Mouse (Mus musculus): ENCODE data around the gene Utp4. TPM values are rescaled to one million over a fixed set of nuclear protein-coding genes. Genes with fewer than 3 reads are reported as not detected.
A peak's percentile ranks its signal among the peaks of the same experiment; 100 is the strongest.

Utp4 gene
- total RNA-seq, 2 experiments from 2014 or later: 30.0 to 30.2 TPM

DNA sequence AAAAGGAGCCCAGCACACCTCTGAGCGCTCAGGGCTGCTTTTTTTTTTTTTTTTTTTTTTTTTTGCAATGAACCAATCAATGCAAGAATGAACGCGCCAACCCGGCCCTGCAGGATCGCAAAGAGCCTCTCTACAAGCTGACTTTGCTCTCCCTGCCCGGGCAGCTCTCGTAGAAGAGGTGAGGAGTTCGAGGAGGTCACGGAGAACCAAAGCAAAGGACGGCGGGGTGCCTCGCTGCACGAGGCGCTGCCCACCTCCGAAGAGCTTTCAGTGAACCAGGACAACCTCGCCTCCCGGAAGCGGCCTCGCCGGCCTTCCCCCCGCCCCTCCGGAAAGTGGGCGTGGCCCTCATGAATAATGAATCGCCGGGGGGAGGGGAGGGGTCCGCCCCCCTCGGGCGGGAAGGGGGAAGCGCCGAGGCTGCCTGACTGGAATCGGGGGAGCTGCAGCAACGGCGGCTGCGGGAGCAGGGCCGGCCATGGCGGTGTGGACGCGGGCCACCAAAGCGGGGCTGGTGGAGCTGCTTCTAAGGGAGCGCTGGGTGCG is 42.0 kb downstream of the Utp4 start, which contains the start of gene Sntb2:
Gene Sntb2, plus strand, starts transcription at position 427 of the 546 bp plus-strand sequence.
- intact Hi-C loops (cut with DNase I): loop anchor here (5.0 kb wide), 1 partner anchor 47 kb away; no protein-coding TSS in a partner anchor
- DNase-seq: peak; percentile 97

DNA sequence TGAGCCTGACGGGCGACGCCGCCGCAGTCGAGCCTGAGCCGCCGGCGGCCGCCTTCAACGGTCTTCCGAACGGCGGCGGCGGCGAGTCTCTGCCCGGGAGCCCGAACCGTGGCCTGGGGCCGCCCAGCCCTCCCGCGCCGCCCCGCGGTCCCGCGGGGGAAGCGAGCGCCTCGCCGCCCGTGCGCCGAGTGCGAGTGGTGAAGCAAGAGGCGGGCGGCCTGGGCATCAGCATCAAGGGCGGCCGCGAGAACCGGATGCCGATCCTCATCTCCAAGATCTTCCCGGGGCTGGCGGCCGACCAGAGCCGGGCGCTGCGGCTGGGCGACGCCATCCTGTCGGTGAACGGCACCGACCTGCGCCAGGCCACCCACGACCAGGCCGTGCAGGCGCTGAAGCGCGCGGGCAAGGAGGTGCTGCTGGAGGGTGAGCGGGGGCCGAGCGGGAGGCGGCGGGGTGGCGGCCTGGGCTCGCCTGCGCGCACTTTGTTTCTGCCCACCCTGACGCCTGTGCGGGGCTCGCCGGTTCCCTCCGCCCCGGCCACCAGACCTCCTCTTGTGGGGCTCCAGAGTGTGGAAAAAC is 42.6 kb downstream of the Utp4 start:
- DNase-seq: peak; percentile 47
- intact Hi-C loops (cut with DNase I): loop anchor here (5.0 kb wide), 1 partner anchor 46 kb away; no protein-coding TSS in a partner anchor

DNA sequence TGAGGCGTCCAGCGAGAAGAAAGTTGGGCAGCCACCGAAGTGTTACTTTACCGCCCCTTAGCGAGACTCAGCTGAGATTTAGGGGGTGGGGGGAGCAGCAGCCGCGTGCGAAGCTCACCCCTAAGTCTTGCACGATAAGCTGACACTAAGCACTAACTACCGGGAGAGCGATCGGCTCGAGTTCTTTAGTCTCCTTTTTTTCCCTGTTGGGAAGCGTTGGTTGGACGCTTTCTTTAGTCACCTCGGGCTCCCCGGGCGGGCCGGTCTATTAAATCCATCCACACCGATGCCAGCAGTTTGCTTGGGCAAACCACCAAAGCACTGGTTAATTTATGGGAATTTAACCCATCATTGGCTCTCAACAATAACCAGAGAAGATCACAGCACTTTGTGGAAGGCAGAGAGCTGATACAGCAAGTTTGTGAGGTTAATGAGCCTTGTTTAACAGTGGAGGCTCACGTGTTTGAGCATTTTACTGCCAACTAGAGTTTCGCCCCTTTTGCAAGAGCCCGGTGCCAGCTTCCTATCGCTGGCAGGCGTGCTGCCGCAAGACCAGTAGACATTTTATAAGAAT is 43.1 kb downstream of the Utp4 start:
- DNase-seq: peak; percentile 42
- intact Hi-C loops (cut with DNase I): loop anchor here (5.0 kb wide), 1 partner anchor 46 kb away; no protein-coding TSS in a partner anchor

DNA sequence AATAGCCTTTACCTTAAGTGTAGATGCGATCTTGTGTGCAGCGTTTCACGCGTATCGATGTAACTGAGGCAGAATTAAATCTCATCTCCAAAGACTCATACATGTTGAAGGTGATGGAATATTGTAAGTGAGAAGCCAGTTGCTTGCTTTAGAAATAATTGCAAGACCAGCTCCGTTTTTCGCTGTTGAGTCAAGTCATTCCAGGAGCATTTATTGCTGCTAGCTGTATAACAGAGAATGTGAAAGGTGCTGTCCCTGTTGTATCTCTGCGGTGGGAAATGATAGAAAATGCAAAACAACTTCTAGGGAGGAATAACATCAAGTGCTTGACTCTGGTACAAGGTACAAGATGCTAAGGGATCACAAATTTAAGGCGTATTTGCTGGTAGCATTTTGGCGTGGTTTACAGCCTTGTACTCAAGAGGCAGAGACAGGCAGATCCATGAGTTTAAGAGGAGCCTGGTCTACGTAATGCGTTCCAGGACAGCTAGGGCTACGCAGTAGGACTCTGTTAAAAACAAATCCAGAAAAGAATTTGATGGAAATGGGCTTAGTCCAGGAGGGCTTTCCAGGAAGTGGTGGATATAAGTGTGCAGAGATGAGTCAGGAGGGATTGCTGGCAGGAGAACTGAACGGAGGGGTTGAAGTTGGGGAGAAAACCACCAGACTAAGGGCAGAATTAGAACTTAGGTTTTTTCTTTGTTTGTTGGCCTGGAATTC is 43.8 kb downstream of the Utp4 start:
- DNase-seq: no peak
- intact Hi-C loops (cut with DNase I): loop anchor here (5.0 kb wide), 1 partner anchor 45 kb away; no protein-coding TSS in a partner anchor

DNA sequence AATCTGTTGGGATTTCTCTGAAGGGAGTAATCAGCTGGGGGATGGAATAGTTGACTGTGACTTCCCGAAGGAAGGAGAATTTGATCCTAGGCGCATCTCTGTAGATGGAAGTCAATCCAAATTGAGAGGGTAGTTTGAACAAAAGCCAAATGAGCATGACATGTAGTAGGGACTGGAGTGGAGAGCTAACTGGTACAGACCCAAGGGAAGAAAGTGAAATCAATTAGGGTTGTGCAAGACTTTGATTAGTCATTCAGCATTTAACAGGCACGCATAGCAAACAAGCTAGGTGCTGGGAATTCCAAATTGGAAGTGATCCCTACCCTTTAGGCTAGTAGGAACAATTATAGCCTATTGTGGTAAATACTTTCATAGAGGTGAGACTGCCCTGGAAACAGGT is 48.4 kb downstream of the Utp4 start:
- no peak for DNase-seq
- intact Hi-C loops (cut with DNase I): no loop called here

DNA sequence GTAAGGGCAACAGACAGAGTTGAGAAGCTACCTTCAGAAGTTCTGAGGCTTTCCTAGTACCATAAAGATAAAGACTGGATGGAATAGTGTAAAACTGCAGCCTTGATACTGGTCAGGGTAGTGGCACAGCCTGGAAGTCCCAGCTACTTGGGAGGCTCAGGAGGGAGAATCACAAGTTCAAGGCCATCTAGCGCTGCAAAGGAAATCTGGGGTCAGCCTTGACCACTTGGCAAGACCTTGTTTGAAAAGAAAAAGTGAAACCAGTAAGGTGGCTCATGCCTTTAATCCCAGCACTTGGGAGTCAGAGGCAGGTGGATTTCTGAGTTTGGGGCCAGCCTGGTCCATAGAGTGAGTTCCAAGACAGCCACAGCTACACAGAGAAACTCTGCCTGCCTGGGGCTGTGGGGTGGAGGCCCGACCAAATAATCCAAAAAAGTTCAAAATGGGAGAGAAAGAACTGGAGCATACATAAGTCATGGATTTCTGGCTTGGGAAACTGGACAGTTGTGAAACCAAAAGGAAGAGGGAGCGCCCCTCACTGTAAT is 50.5 kb downstream of the Utp4 start:
- DNase-seq: no peak
- intact Hi-C loops (cut with DNase I): no loop called here

DNA sequence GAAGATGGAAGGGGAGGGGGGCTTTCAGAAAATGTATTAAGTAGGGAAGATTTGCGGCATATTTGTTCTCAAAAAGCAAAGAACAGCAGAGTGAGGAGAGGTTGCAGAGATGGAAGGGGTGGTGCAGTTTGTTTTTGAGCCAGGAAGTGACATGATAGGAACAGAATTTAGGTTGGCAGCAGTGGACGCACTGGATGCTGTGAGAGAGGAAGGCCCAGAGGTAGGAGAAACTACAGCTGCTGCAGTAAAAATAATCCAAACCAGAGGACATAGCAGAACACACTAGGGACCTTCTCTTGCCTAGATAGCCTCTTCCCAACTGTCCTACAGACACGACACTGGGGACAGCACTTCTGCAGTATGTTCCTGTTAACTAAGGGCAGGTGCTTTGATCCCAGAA is 51.3 kb downstream of the Utp4 start:
- DNase-seq: no peak
- intact Hi-C loops (cut with DNase I): no loop called here

DNA sequence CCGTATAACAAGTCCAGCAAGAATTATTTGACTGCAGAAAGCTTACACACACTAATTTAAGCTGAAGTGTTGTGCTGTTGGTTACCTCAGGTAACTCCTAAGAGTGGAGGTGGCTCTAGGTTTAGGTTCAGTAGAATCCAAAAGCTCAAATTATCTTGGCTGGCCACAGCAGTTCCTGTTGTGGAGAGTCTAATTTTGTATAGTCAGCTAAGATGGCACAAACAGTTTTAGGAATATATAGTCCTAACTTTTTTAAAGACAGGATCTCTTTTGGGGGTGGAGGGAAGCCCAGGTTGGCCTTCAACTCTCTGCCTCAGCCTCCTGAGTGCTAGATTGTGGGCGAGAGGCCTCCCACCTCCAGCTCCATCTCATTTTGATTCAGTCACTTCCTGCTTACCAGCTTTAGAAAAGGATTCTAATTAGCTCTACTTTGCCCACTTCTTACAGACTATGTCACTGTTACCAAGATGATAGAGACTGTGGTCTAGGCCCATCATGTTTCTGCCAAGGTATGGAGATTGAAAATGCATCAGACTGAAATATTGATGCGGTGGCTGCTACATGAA is 55.3 kb downstream of the Utp4 start:
- DNase-seq: no peak
- intact Hi-C loops (cut with DNase I): no loop called here

DNA sequence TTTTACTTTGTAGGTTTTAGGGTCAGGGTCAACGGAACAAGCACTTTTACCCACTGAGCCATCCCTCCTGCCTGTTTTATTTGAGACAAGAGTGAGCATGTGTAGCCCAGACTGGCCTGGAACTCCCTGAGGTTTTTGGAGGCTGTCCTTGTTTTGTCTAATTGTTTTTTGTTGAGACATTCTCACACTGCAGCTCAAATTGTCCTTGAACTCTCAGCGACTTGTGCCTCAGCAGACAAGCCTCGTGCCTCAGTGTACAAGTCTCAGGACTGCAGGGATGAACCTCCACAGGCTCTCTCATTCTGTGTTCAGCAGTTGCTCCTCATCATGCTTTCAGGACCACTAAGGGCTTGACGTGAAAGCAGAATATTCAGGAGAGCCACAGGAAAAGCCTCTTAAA is 58.3 kb downstream of the Utp4 start:
- intact Hi-C loops (cut with DNase I): no loop called here
- no peak for DNase-seq

DNA sequence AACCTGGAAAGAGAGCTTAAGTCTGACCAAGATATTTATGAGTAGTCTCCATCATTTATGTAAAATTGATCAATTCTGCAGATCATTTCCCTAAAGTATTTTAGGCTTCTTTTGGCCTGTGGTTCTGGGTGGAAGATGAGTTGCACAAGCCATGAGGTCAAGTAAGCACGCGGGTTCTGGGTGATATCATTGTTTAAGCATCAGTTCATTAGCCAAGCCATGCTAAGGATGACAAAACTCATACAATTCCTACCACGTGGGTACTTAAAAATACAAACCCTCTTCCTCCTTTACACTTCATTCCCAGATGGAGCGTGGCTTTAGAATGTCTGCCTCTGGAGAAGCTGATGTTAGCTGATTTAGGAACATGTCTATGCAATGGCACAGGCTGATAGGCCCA is 60.1 kb downstream of the Utp4 start:
- intact Hi-C loops (cut with DNase I): no loop called here
- DNase-seq: no peak

DNA sequence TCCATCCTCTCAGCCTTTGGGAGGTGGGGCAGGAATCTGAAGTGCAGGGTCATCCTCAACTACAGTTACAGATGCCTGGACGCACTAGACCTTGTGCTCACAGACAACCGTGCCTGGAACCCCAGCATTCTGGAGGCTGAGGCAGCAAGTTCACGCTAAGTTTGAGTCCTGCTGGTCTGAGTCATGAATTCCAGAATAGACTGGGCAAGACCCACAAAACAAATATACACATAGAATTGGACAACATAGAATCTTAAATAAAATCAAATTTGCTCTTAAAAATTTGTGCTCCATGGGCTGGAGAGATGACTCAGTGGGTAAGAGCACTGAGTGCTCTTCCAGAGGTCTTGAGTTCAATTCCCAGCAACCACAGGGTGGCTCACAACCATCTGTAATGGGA is 63.6 kb downstream of the Utp4 start:
- intact Hi-C loops (cut with DNase I): no loop called here
- DNase-seq: no peak

DNA sequence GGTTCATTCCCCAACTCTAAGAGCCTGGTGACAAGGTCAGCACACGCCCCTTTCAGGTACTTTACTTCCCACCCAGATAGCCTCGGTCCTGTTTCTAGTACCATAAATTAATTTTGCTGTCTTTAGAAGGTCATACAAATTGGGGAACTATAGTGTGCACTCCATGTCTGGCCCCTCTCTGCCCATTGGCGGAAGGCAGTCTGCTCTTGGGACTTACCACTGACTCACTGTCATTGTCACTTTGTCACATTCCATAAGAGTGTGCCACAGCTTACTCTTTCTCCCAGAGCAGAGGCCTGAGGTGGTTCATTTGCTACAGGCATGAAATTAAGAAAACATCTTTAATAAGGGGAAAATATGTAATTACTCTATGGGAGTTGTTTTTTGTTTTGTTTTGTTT is 64.8 kb downstream of the Utp4 start:
- DNase-seq: no peak
- intact Hi-C loops (cut with DNase I): no loop called here

DNA sequence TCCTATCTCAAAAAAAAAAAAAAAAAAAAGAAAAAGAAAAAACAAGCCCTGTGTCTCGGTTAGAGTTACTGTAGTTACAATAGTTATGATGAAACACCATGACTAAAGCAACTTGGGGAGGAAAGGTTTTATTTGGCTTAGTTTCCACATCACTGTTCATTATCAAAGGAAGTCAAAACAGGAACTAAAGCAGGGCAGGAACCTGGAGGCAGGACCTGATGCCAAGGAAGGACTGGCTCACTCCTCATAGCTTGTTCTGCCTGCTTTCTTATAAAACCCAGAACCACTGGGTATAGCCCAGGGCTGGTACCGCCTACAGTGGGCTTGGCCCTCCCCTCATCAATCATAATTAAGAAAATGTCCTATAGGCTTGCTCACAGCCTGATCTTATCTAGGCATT is 66.2 kb downstream of the Utp4 start:
- no peak for DNase-seq
- intact Hi-C loops (cut with DNase I): no loop called here

DNA sequence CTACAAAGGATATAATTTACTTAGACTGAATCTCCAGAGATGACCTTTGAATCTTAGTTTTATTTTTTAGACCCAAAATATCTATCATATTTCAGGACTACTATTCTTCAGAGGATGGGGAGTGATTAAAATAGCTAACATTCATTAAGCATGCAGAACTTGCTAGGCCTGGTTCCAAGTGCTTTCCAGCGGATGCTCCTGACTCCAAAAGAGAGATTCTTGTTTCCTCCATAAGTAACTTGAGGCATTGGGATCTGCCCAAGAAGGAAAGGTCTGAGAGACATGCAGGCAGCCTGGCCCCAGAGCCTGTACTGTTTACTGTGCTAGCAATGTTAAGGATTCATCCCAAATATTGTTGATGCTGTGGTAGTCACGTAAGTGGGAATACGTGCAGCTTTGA is 68.9 kb downstream of the Utp4 start:
- no peak for DNase-seq
- intact Hi-C loops (cut with DNase I): no loop called here

DNA sequence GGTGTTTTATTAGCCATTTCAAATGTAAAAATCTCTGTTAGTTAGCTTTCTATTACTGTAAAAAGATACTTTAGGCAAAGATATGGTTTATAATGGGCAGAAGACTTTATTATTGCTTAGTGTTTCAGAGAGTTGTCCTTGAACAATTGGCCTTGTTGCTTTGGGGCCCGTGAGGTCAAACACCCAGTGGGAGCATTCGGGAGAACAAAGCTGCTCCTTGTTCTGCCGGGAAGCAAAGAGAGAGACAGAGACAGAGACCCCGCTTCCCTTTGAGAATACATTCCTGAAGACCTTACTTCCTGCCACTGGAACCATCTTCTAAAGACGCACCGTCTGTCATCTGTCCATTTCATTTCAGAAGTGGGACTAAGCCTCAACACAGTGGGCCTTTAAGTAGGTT is 69.9 kb downstream of the Utp4 start:
- intact Hi-C loops (cut with DNase I): no loop called here
- DNase-seq: no peak

DNA sequence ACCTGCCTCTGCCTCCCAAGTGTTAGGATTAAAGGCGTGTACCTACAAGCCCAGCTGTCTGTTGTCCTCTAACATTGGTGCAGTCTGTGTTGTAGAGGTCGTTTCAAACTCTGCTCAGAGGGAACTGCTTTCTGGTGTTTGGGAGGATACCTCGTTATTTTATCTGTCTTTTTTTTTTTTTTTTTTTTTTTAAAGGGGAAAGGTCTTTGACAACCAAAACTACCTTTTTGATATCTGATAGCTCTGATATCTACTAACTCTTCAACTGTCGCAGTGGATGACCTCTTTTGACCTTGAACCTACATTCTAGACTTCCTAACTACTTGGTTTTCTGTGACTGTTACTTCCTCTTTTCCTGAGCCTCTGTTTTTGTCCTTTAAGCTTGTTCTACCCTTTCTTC is 71.1 kb downstream of the Utp4 start:
- intact Hi-C loops (cut with DNase I): no loop called here

DNA sequence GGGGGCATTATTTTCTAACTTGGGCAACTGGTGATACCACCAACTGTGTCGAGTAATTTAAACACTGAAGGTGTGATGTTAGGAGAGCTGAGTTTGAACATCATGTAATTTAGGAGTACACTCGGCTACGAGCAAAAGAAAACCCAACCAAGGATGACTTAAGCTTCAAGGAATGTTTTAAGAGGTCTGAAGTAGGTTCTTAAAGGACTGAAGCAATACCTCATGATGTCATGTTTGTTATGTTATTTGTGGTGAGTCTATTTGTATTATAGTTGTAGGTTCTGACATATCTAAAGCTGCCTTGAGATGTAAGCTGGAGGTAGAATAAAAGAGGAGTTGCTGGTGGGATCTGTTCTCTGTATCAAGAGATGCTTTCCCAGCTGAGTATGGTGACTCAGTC is 76.5 kb downstream of the Utp4 start:
- intact Hi-C loops (cut with DNase I): no loop called here
- no peak for DNase-seq

More for the DNA sequence above, 71.1 kb downstream of the Utp4 start:
- no peak for DNase-seq

DNA sequence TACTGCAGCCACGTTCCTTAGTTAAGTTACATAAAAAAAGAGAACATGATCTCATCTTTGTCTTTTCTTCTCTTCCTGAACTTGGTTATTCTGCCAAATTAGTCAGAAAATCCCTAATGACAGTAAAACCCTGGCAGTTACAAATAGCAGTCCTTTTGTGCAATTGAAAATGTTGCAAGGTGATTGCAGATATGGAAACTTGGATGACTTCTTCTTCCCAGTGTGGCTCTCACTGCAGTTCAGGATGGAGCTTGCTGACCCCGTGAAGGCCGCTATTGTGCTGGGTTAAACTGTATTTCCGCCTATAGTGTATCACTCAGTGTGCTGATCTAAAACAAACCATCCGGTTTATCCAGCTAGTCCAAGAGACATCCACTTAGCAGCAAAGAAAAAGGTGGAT is 78.5 kb downstream of the Utp4 start:
- intact Hi-C loops (cut with DNase I): no loop called here
- no peak for DNase-seq
